Mouse (Mus musculus): ENCODE measurements at regions not wholly inside any gene's neighbourhood (a gene's known extent, or its start where the extent isn't known, plus 50 kb on each side); places are given as distances from the start of the nearest gene placed in this dataset.

DNA sequence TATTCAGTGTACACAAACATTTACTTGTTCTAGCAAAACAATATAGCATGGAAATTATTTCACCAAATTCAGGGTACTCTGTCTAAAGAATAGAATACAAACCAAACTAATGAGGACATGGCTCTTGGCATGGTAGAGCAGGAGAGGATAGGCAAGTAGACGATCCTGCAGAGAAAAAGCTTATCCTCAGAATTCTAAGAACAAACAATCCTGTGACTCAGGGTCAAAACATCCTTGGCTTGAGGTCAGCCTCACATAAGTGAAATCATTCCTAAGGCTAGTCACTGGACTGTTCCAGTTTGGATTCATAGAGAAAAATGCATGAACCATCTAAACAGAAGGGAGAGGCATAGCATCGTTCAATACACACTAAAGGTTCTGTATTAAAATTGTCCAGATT is 136.4 kb upstream of the Catsperb start:
- DNase-seq (ENCODE audit: inconsistent age in 2 of 2, low spot score in 1 of 2): peak in 1 of 2 experiments; percentile 18

DNA sequence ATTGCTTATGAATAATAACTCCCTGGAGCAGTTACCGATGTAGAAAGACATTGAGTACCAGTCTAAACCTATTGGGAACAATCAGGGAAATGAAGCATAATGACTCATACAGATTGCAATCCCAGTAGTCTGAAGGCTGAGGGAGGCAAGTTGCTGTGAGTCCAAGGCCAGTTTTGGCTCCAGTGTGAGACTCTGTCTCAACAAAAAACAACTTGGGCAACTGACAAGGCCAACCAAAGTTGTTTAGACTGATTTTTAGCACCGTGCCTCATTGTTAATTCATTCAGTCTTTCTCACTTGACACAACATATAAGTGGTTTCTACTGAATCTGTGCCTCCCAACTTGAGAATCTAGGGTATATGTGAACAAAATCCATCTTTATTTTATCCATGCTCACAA is 120.3 kb upstream of the Catsperb start:
- DNase-seq (ENCODE audit: inconsistent age in 2 of 2, low spot score in 1 of 2): peak; percentile 4 to 58

DNA sequence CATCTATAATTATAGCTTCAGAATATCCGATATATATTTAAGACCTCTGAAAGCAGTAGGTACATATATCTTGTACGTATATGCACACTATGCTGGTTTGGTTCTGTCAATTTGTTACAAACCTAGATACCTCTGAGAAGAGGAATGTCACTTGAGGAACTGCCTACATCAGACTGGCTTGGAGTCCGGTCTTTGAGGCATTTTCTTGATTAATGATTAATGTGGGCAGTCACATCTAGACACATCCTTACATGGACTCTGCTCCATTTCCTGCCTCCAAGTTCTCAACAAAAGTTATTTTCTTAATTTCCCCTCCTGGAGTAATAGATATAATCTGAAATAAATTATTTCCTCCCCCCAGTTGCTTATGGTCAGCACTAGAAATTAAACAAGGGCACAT is 102.6 kb upstream of the Catsperb start:
- DNase-seq (ENCODE audit: inconsistent age in 2 of 2, low spot score in 1 of 2): no peak

All from adrenal gland, adult (tissue).